In the genomic region with DNA sequence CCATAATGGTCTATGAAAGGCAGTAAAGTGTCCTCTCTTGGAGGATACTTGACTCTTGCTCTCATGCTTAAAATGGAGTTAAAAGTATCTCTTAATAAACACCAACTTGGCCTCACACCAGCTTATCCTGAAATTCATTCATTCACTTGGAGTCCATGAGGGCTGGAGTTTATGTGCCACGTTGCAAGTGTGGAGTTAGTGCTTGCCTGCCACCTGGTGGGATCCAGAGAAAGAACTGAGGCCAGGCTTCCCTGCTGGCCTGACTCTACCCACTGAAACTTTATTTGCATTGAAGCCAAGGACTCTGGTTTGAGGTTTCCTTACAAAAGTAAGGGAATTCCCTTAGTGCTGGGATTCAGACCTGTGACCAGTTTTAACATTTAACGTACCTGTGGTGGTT, we compare ENCODE assay signal across 9 mouse cellular contexts. TPM values are rescaled to one million over a fixed set of nuclear protein-coding genes. Genes with fewer than 3 reads are reported as not detected.
A peak's percentile ranks its signal among the peaks of the same experiment; 100 is the strongest.
DNase-seq lines count a peak whose midpoint lies in the region; ATAC-seq and TF ChIP-seq lines count a peak whose summit lies in the region.
"Had no signal": no experiment of that assay in that cellular context is flagged by ENCODE, and none has a peak within 500 bp of the region (broad histone marks: within the 10 kb centered on the region; RNA-seq: fewer than 3 reads in every experiment).

No protein-coding gene starts in this region.

- no peaks in the 10 kb centered on the region for H3K36me3 ChIP-seq in midbrain, postnatal 0 days (ENCODE audit: insufficient read depth, low read length)
- no peaks in the 10 kb centered on the region for H3K36me3 ChIP-seq in midbrain, embryonic 10.5 days
- H3K36me3 ChIP-seq in liver, postnatal 0 days (replicated peaks; ENCODE audit: insufficient read depth, low read length) = no peaks in the 10 kb centered on the region
- no peaks in the 10 kb centered on the region for H3K36me3 ChIP-seq in hindbrain, embryonic 11.5 days (ENCODE audit: control insufficient read depth, insufficient read depth, low read length)
- H3K36me3 ChIP-seq: limb, embryonic 13.5 days had no signal

- no peaks in the 10 kb centered on the region for H3K4me1 ChIP-seq in midbrain, postnatal 0 days (ENCODE audit: insufficient read depth, low read length)
- H3K4me1 ChIP-seq in midbrain, embryonic 10.5 days = no peaks in the 10 kb centered on the region
- peaks cover 33% of the 10 kb centered on the region for H3K4me1 ChIP-seq in liver, postnatal 0 days (ENCODE audit: insufficient read depth)
- no peaks in the 10 kb centered on the region for H3K4me1 ChIP-seq in hindbrain, embryonic 11.5 days (replicated peaks; ENCODE audit: control insufficient read depth, insufficient read depth, low read length)

- ATAC-seq in midbrain, postnatal 0 days (ENCODE audit: low FRiP score) = no peak
- 0 out of 2 replicates have a peak, but pooled peaks have one; percentile 35 for ATAC-seq in liver, postnatal 0 days
- ATAC-seq in hindbrain, embryonic 11.5 days (ENCODE audit: low FRiP score) = no peak

- TF ChIP-seq CTCF in midbrain, postnatal 0 days (IDR thresholded peaks at IDR 0.05) = peak; percentile 79
- peak; percentile 80 for TF ChIP-seq CTCF in liver, postnatal 0 days (IDR thresholded peaks at IDR 0.05; ENCODE audit: low read depth)

- H3K27ac ChIP-seq in midbrain, postnatal 0 days (ENCODE audit: low read depth, low read length) = no peak overlapping the region
- no peak overlapping the region for H3K27ac ChIP-seq in midbrain, embryonic 10.5 days (replicated peaks)
- no peak overlapping the region for H3K27ac ChIP-seq in liver, postnatal 0 days (ENCODE audit: low read depth)
- H3K27ac ChIP-seq in hindbrain, embryonic 11.5 days (ENCODE audit: low read depth, low read length) = no peak overlapping the region
- H3K27ac ChIP-seq: limb, embryonic 13.5 days had no signal

- H3K4me2 ChIP-seq in midbrain, postnatal 0 days (ENCODE audit: low read depth, low read length, poor library complexity, severe bottlenecking) = no peak overlapping the region
- no peak overlapping the region for H3K4me2 ChIP-seq in liver, postnatal 0 days (ENCODE audit: low read depth, low read length)
- no peak overlapping the region for H3K4me2 ChIP-seq in hindbrain, embryonic 11.5 days (replicated peaks; ENCODE audit: low read depth, low read length)
- H3K4me2 ChIP-seq: limb, embryonic 13.5 days had no signal

- no peaks in the 10 kb centered on the region for H3K27me3 ChIP-seq in midbrain, postnatal 0 days (ENCODE audit: insufficient read depth, low read length)
- no peaks in the 10 kb centered on the region for H3K27me3 ChIP-seq in midbrain, embryonic 10.5 days (ENCODE audit: low read depth, poor library complexity, severe bottlenecking)
- no peaks in the 10 kb centered on the region for H3K27me3 ChIP-seq in liver, postnatal 0 days (ENCODE audit: insufficient read depth, low read length)
- no peaks in the 10 kb centered on the region for H3K27me3 ChIP-seq in hindbrain, embryonic 11.5 days (ENCODE audit: control insufficient read depth, insufficient read depth, low read length)
- H3K27me3 ChIP-seq: limb, embryonic 13.5 days had no signal

- no peaks in the 10 kb centered on the region for H3K9me3 ChIP-seq in midbrain, postnatal 0 days (ENCODE audit: low read length)
- H3K9me3 ChIP-seq in midbrain, embryonic 10.5 days (replicated peaks) = no peaks in the 10 kb centered on the region
- H3K9me3 ChIP-seq in liver, postnatal 0 days (ENCODE audit: low read length) = no peaks in the 10 kb centered on the region
- no peaks in the 10 kb centered on the region for H3K9me3 ChIP-seq in hindbrain, embryonic 11.5 days (ENCODE audit: control insufficient read depth, low read length)
- H3K9me3 ChIP-seq: limb, embryonic 13.5 days had no signal

- peak; percentile 45 for DNase-seq in adrenal gland, adult 2 months
- no peak for DNase-seq in adrenal gland, adult 8-10 months
- DNase-seq in midbrain, postnatal 0 days (ENCODE audit: low spot score) = peak; percentile 64
- DNase-seq in midbrain, embryonic 10.5 days (ENCODE audit: low spot score) = no peak
- DNase-seq in embryo, embryonic 10.5 days (ENCODE audit: low spot score) = peak; percentile 47
- peak; percentile 58 for DNase-seq in liver, postnatal 0 days
- no peak for DNase-seq in hindbrain, embryonic 11.5 days (ENCODE audit: low spot score)
- DNase-seq in frontal cortex, postnatal 14 days (ENCODE audit: low spot score in 2 of 2) = no peak

- no peak for TF ChIP-seq EP300 in liver, postnatal 0 days (IDR thresholded peaks at IDR 0.05; ENCODE audit: low read depth)

- H3K9ac ChIP-seq in midbrain, postnatal 0 days (replicated peaks; ENCODE audit: low read length, poor library complexity, severe bottlenecking) = no peak overlapping the region
- no peak overlapping the region for H3K9ac ChIP-seq in liver, postnatal 0 days (replicated peaks)
- no peak overlapping the region for H3K9ac ChIP-seq in hindbrain, embryonic 11.5 days (ENCODE audit: low read depth, low read length)
- H3K9ac ChIP-seq: limb, embryonic 13.5 days had no signal

- WGBS in midbrain, postnatal 0 days = 45% methylated on average over 2 of the region's 2 CpGs
- 51% methylated on average over 2 of the region's 2 CpGs for WGBS in midbrain, embryonic 10.5 days
- 50% methylated on average over 2 of the region's 2 CpGs for WGBS in liver, postnatal 0 days (ENCODE audit: insufficient replicate concordance)
- whole genome bisulfite sequencing in hindbrain, embryonic 11.5 days = 46% methylated on average over 2 of the region's 2 CpGs

- no peak overlapping the region for H3K4me3 ChIP-seq in midbrain, postnatal 0 days (ENCODE audit: low read depth, low read length)
- H3K4me3 ChIP-seq in midbrain, embryonic 10.5 days = no peak overlapping the region
- H3K4me3 ChIP-seq in liver, postnatal 0 days (ENCODE audit: low read depth, low read length) = no peak overlapping the region
- H3K4me3 ChIP-seq in hindbrain, embryonic 11.5 days (ENCODE audit: low read depth, low read length) = no peak overlapping the region
- H3K4me3 ChIP-seq: limb, embryonic 13.5 days had no signal

RNA-seq across cellular contexts. Expression of gene Gm9964, which starts 6.2 kb away (rescaled TPM):
- not detected for total RNA-seq in adrenal gland, adult 2 months (2021)
- polyA plus RNA-seq in adrenal gland, adult 2 months (2012; rRNA removed) = not detected in 2 replicates
- total RNA-seq in adrenal gland, adult 8-10 months (2022) = not detected
- not detected in 2 replicates for total RNA-seq in midbrain, postnatal 0 days (2014; rRNA removed)
- 0.22 TPM in 1 of 2 replicates, not detected in the other for polyA plus RNA-seq in midbrain, postnatal 0 days (2015; fragmentation: Nextera tagmentation; extraction: Ambion mirVana)
- not detected in 2 replicates for polyA plus RNA-seq in midbrain, embryonic 10.5 days (2016; fragmentation: Nextera tagmentation; extraction: Ambion mirVana)
- polyA plus RNA-seq in liver, postnatal 0 days (2015; fragmentation: Nextera tagmentation; extraction: Ambion mirVana) = not detected in 2 replicates
- polyA plus RNA-seq in hindbrain, embryonic 11.5 days (2014; fragmentation: Nextera tagmentation; extraction: Ambion mirVana) = not detected in 2 replicates
- polyA plus RNA-seq: limb, embryonic 13.5 days had no signal

RNA-seq across cellular contexts. Expression of gene Wsb1, which starts 36.0 kb away (rescaled TPM):
- total RNA-seq in adrenal gland, adult 2 months (2021) = 10 to 100 TPM; 29.4 to 37.0 TPM
- 59.1 and 61.2 TPM in 2 replicates for polyA plus RNA-seq in adrenal gland, adult 2 months (2012; rRNA removed)
- 10 to 100 TPM; 37.7 to 96.3 (median 62.2) TPM for total RNA-seq in adrenal gland, adult 8-10 months (2022)
- total RNA-seq in midbrain, postnatal 0 days (2014; rRNA removed) = 230 and 291 TPM in 2 replicates
- 227 and 257 TPM in 2 replicates for polyA plus RNA-seq in midbrain, postnatal 0 days (2015; fragmentation: Nextera tagmentation; extraction: Ambion mirVana)
- polyA plus RNA-seq in midbrain, embryonic 10.5 days (2016; fragmentation: Nextera tagmentation; extraction: Ambion mirVana) = 253 and 339 TPM in 2 replicates
- 23.3 and 26.3 TPM in 2 replicates for polyA plus RNA-seq in liver, postnatal 0 days (2015; fragmentation: Nextera tagmentation; extraction: Ambion mirVana)
- polyA plus RNA-seq in hindbrain, embryonic 11.5 days (2014; fragmentation: Nextera tagmentation; extraction: Ambion mirVana) = 469 and 501 TPM in 2 replicates

RNA-seq across cellular contexts. Expression of gene Nf1, which starts 49.0 kb away (rescaled TPM):
- 10 to 100 TPM; 49.2 to 62.9 TPM for total RNA-seq in adrenal gland, adult 2 months (2021)
- 9.7 and 12.9 TPM in 2 replicates for polyA plus RNA-seq in adrenal gland, adult 2 months (2012; rRNA removed)
- 10 to 100 TPM; 62.4 to 91.7 (median 77.9) TPM for total RNA-seq in adrenal gland, adult 8-10 months (2022)
- total RNA-seq in midbrain, postnatal 0 days (2014; rRNA removed) = 83.0 and 99.1 TPM in 2 replicates
- polyA plus RNA-seq in midbrain, postnatal 0 days (2015; fragmentation: Nextera tagmentation; extraction: Ambion mirVana) = 7.0 and 7.3 TPM in 2 replicates
- polyA plus RNA-seq in midbrain, embryonic 10.5 days (2016; fragmentation: Nextera tagmentation; extraction: Ambion mirVana) = 6.6 and 6.7 TPM in 2 replicates
- polyA plus RNA-seq in liver, postnatal 0 days (2015; fragmentation: Nextera tagmentation; extraction: Ambion mirVana) = 2.7 and 2.8 TPM in 2 replicates
- polyA plus RNA-seq in hindbrain, embryonic 11.5 days (2014; fragmentation: Nextera tagmentation; extraction: Ambion mirVana) = 10.1 and 14.9 TPM in 2 replicates

Comparison
In these comparisons a context has a peak if more than half of its experiments do, and no peak if none do; other contexts are left out.
1. DNase-seq: peak in adrenal gland, adult 2 months (single experiment), midbrain, postnatal 0 days (single experiment), embryo, embryonic 10.5 days (single experiment) and liver, postnatal 0 days (single experiment); none in adrenal gland, adult 8-10 months (single experiment), midbrain, embryonic 10.5 days (single experiment), hindbrain, embryonic 11.5 days (single experiment) and frontal cortex, postnatal 14 days (0 of 2).